Mouse (Mus musculus) embryonic facial prominence, embryonic 10.5 days (tissue): ENCODE results near the gene Sem1. TPM values are rescaled to one million over a fixed set of nuclear protein-coding genes. Genes with fewer than 3 reads are reported as not detected.
"Not testable (repeated sequence)": the region's sequence is repeated elsewhere in the genome, so short reads cannot be mapped to it uniquely, and the experiment has no call there.

Experiments
- DNase-seq: peaks from one replicate; pipeline ENCODE4 v3.0.0-alpha.2; 2017; ENCODE audit warnings: low spot score
- H3K27ac ChIP-seq: fragments of 300-500 bp; sonication (generic); replicated peaks from 2 replicates; pipeline ENCODE4 v1.5.1; 2016; ENCODE audit warnings: mild to moderate bottlenecking
- H3K27me3 ChIP-seq: fragments of 300-500 bp; sonication (generic); replicated peaks from 2 replicates; pipeline ENCODE4 v1.6.1; 2016; ENCODE audit warnings: low read depth, mild to moderate bottlenecking; ENCODE audit not compliant: poor library complexity, severe bottlenecking
- H3K36me3 ChIP-seq: fragments of 300-500 bp; sonication (generic); replicated peaks from 2 replicates; pipeline ENCODE4 v1.6.1; 2016; ENCODE audit warnings: mild to moderate bottlenecking, moderate library complexity
- H3K4me1 ChIP-seq: fragments of 300-500 bp; sonication (generic); 2 replicates; pipeline ENCODE4 v1.6.1; 2016
- H3K4me3 ChIP-seq: fragments of 300-500 bp; sonication (generic); 2 replicates; pipeline ENCODE4 v1.5.1; 2016; ENCODE audit warnings: mild to moderate bottlenecking, moderate library complexity
- H3K9me3 ChIP-seq: fragments of 300-500 bp; sonication (generic); 2 replicates; pipeline ENCODE4 v1.6.1; 2016; ENCODE audit warnings: mild to moderate bottlenecking
- WGBS: fragments of 180-500 bp; shearing (Covaris S2); methylation state at CpG from one replicate; pipeline ENCODE4 v1.1.7; 2016; 5-methylcytosine and 5-hydroxymethylcytosine counted together
- polyA plus RNA-seq: library from polyadenylated mRNA; unstranded; fragments of >200 nt; fragmentation: Nextera tagmentation; extraction: Ambion mirVana; gene quantifications from 2 replicates; pipeline ENCODE4 v1.2.1, GENCODE M21; 2016

Sem1 gene
- polyA plus RNA-seq, 1 experiment from 2014 or later: 286 TPM

GRCm38 (mm10) chr6:6557647-6558046 lies 20.8 kb downstream of the Sem1 start:
- DNase-seq: no peak
- WGBS: 94% methylated on average over 1 of the region's 1 CpGs
- Histone ChIP-seq H3K9me3 (no peaks in the 10 kb centered on the region), H3K4me3 (no peak overlapping the region), H3K36me3 (peaks cover 38% of the 10 kb centered on the region), H3K4me1 (no peaks in the 10 kb centered on the region), H3K27me3 (no peaks in the 10 kb centered on the region), H3K27ac (no peak overlapping the region)

- Histone ChIP-seq H3K4me1 (no peaks in the 10 kb centered on the region), H3K4me3 (no peak overlapping the region), H3K9me3 (no peaks in the 10 kb centered on the region), H3K27ac (no peak overlapping the region), H3K36me3 (peaks cover 21% of the 10 kb centered on the region), H3K27me3 (no peaks in the 10 kb centered on the region)
- no peak for DNase-seq
- WGBS: 92% methylated on average over 6 of the region's 6 CpGs
Measured at GRCm38 (mm10) chr6:6552006-6552405, 26.5 kb downstream of the Sem1 start.

GRCm38 (mm10) chr6:6547997-6548396 lies 30.5 kb downstream of the Sem1 start:
- Histone ChIP-seq H3K4me1 (no peaks in the 10 kb centered on the region), H3K27ac (no peak overlapping the region), H3K36me3 (no peaks in the 10 kb centered on the region), H3K27me3 (no peaks in the 10 kb centered on the region), H3K4me3 (no peak overlapping the region), H3K9me3 (no peaks in the 10 kb centered on the region)
- DNase-seq: no peak
- 81% methylated on average over 5 of the region's 5 CpGs for WGBS

GRCm38 (mm10) chr6:6544255-6544645 lies 34.2 kb downstream of the Sem1 start:
- no peaks in the 10 kb centered on the region for H3K27me3 ChIP-seq
- WGBS: 87% methylated on average over 4 of the region's 4 CpGs
- no peaks in the 10 kb centered on the region for H3K9me3 ChIP-seq
- no peak overlapping the region for H3K27ac ChIP-seq
- DNase-seq: no peak
- no peaks in the 10 kb centered on the region for H3K4me1 ChIP-seq
- no peaks in the 10 kb centered on the region for H3K36me3 ChIP-seq
- H3K4me3 ChIP-seq: no peak overlapping the region

- no peaks in the 10 kb centered on the region for H3K9me3 ChIP-seq
- 91% methylated on average over 9 of the region's 9 CpGs for WGBS
- H3K4me1 ChIP-seq: no peaks in the 10 kb centered on the region
- no peak for DNase-seq
- H3K27ac ChIP-seq: no peak overlapping the region
- H3K4me3 ChIP-seq: no peak overlapping the region
- H3K36me3 ChIP-seq: no peaks in the 10 kb centered on the region
- H3K27me3 ChIP-seq: no peaks in the 10 kb centered on the region
Measured at GRCm38 (mm10) chr6:6543606-6544254, 34.7 kb downstream of the Sem1 start.

GRCm38 (mm10) chr6:6542133-6542532 lies 36.3 kb downstream of the Sem1 start:
- Histone ChIP-seq H3K27me3 (no peaks in the 10 kb centered on the region), H3K4me3 (no peak overlapping the region), H3K9me3 (no peaks in the 10 kb centered on the region), H3K27ac (no peak overlapping the region), H3K36me3 (no peaks in the 10 kb centered on the region), H3K4me1 (peaks cover 2% of the 10 kb centered on the region)
- no peak for DNase-seq

GRCm38 (mm10) chr6:6536781-6537466 lies 41.5 kb downstream of the Sem1 start:
- Histone ChIP-seq H3K27me3 (no peaks in the 10 kb centered on the region; the same call in 1 of the 2 replicates), H3K4me3 (no peak overlapping the region), H3K9me3 (no peaks in the 10 kb centered on the region), H3K27ac (no peak overlapping the region), H3K4me1 (peaks cover 6% of the 10 kb centered on the region), H3K36me3 (no peaks in the 10 kb centered on the region)
- WGBS: 42% methylated on average over 5 of the region's 5 CpGs
- peak; percentile 39 for DNase-seq

- DNase-seq, H3K9me3 ChIP-seq, H3K4me3 ChIP-seq, H3K27me3 ChIP-seq, H3K4me1 ChIP-seq, H3K27ac ChIP-seq, H3K36me3 ChIP-seq: not testable (repeated sequence)
- WGBS: 80% methylated on average over 5 of the region's 5 CpGs
Measured at GRCm38 (mm10) chr6:6536359-6536758, 42.1 kb downstream of the Sem1 start.
